Mouse (Mus musculus): ENCODE results near the gene Gast. TPM values are rescaled to one million over a fixed set of nuclear protein-coding genes. Genes with fewer than 3 reads are reported as not detected.

Gast gene
- polyA plus RNA-seq, 1 experiment from 2014 or later = not detected

DNA sequence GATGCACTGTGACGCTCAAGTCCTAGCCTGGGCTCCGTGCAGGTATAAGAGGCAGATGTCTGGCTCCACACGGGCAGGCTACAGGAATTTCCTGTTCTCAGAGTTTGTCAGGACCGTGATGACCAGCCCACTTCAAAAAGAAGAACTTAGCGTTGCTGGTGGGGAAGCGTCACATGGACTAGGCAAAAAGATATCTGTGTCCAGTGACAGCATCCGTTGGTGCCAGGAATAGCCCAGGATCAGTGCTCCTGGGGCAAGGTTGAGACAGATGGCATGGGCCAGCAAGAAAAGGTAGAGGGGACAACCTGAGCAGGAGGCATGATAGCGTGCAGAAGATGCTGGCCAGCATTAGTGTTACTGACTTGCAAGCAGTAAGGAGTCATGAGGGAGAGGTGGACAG, 35.6 kb downstream of the Gast start:
- Histone ChIP-seq H3K27ac (no peak overlapping the region), H3K9ac (no peak overlapping the region), H3K4me3 (no peak overlapping the region), H3K4me2 (replicated peaks) (no peak overlapping the region), H3K4me1 (no peaks in the 10 kb centered on the region), H3K9me3 (no peaks in the 10 kb centered on the region), H3K36me3 (peaks cover 42% of the 10 kb centered on the region), H3K27me3 (no peaks in the 10 kb centered on the region)
- 73% methylated on average over 8 of the region's 8 CpGs for WGBS
- ATAC-seq (ENCODE audit: insufficient number of reproducible peaks, insufficient read depth, low FRiP score, low TSS enrichment) = no peak

DNA sequence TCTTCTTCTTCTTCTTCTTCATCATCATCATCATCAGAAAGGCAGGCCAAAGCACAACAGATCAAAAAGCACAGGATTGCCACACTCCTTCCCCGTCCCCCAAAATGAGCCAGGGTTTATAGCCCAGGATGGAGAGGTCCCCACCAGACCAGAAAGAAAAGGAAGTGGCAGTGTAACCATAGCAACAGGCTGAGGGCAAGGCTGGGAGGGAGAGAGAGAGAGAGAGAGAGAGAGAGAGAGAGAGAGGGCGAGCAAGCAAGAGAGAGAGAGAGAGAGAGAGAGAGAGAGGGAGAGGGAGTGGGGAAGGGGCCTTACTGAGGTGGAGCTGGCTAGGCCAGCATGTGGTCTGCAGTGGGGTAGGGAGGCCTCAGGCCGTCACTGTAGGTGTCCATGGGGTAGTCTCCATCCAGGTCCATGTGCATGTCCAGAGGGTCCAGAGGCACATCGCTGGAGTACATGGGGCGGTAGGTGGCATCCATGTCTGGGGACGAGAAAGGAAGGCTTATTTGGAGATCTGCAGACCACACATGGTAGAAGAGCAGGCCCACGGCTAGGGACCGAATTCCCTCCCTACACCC, 37.9 kb downstream of the Gast start:
- H3K4me1 ChIP-seq = no peaks in the 10 kb centered on the region
- H3K27ac ChIP-seq = no peak overlapping the region
- WGBS = 75% methylated on average over 8 of the region's 8 CpGs
- peaks cover 62% of the 10 kb centered on the region for H3K36me3 ChIP-seq
- no peak overlapping the region for H3K4me2 ChIP-seq (replicated peaks)
- no peak overlapping the region for H3K4me3 ChIP-seq
- H3K9me3 ChIP-seq = no peaks in the 10 kb centered on the region
- no peak for ATAC-seq (ENCODE audit: insufficient number of reproducible peaks, insufficient read depth, low FRiP score, low TSS enrichment)
- H3K27me3 ChIP-seq = no peaks in the 10 kb centered on the region
- H3K9ac ChIP-seq = no peak overlapping the region

DNA sequence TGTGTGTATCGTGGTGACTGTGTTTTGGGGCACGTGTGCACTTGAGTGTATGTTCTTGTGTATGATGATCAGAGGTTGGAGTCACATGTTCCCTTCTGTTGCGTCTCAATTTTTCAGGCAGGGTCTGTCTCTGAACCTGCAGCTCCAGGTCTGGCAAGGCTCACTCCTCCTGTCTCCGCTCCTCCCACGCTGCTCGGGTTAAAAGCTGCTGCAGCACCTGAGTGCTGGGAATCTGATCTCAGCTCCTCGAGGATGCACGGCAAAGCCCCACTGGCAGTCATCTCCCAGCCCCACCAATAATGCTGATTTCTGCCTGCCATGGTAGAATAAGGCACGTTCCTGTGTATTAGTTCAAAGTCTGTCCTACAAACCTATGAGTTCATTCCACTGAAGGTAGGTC, 40.9 kb downstream of the Gast start:
- Histone ChIP-seq H3K4me3 (no peak overlapping the region), H3K9me3 (no peaks in the 10 kb centered on the region), H3K4me2 (replicated peaks) (no peak overlapping the region), H3K9ac (no peak overlapping the region), H3K27me3 (no peaks in the 10 kb centered on the region), H3K27ac (no peak overlapping the region), H3K36me3 (peaks cover 84% of the 10 kb centered on the region), H3K4me1 (no peaks in the 10 kb centered on the region)
- ATAC-seq (ENCODE audit: insufficient number of reproducible peaks, insufficient read depth, low FRiP score, low TSS enrichment) = no peak
- WGBS = 87% methylated on average over 9 of the region's 9 CpGs

DNA sequence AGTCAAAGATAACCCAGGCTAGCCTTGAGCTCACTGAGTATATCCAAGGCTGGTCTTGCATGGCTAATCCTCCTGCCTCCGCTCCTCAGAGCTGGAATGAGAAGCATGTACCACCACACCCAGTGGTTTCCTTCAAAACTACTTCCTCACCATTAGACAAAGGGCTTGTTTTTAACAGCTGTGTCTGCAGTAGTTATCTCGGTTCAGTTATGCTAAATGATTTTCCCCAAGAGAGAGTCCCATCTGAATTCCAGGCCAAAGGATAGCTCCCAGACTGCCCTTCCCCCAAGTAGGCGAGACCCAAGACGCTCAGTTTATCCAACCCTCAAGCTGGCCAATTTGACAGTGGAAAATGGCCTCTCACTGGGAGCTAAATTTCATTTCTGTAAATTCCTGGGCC, 41.8 kb downstream of the Gast start:
- Histone ChIP-seq H3K27ac (no peak overlapping the region), H3K4me1 (no peaks in the 10 kb centered on the region), H3K4me3 (no peak overlapping the region), H3K9me3 (no peaks in the 10 kb centered on the region), H3K36me3 (peaks cover 87% of the 10 kb centered on the region), H3K4me2 (replicated peaks) (no peak overlapping the region), H3K9ac (no peak overlapping the region), H3K27me3 (no peaks in the 10 kb centered on the region)
- 74% methylated on average over 4 of the region's 4 CpGs for WGBS
- ATAC-seq (ENCODE audit: insufficient number of reproducible peaks, insufficient read depth, low FRiP score, low TSS enrichment) = no peak

DNA sequence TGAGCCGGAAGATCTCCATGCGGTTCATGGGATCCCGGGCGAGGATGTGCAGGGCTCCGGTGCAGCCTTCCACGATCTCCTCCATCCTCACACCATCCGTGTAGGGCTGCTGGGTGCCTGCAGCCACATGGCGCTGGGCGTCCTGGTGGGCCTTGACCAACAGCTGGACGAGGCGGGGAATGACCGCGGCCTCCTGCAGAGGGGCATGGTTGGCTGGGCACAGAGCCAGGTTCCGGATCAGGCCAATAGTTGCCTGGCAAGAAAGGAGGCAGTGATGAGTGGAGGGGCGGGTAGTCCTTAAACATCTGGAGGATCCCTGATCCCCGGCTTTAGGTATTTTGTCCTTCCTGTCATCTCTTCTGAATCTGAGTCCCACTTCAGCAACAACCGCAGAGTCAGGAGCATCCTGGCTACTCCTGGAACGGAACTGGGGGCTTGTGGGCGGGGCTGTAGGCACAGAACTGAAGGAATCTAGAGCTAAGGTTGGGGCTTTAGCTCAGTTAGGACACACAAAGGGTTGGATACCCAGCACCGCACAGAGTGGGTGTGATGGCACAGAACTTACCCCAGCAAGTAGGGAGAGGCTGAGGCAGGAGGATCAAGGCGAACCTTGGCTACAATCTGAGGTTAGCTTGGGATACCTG, 42.7 kb downstream of the Gast start:
- H3K27ac ChIP-seq = no peak overlapping the region
- H3K27me3 ChIP-seq = no peaks in the 10 kb centered on the region
- no peak overlapping the region for H3K4me3 ChIP-seq
- no peak for ATAC-seq (ENCODE audit: insufficient number of reproducible peaks, insufficient read depth, low FRiP score, low TSS enrichment)
- no peaks in the 10 kb centered on the region for H3K4me1 ChIP-seq
- H3K9me3 ChIP-seq = no peaks in the 10 kb centered on the region
- WGBS = 92% methylated on average over 21 of the region's 21 CpGs
- peaks cover 84% of the 10 kb centered on the region for H3K36me3 ChIP-seq
- no peak overlapping the region for H3K4me2 ChIP-seq (replicated peaks)
- H3K9ac ChIP-seq = no peak overlapping the region

DNA sequence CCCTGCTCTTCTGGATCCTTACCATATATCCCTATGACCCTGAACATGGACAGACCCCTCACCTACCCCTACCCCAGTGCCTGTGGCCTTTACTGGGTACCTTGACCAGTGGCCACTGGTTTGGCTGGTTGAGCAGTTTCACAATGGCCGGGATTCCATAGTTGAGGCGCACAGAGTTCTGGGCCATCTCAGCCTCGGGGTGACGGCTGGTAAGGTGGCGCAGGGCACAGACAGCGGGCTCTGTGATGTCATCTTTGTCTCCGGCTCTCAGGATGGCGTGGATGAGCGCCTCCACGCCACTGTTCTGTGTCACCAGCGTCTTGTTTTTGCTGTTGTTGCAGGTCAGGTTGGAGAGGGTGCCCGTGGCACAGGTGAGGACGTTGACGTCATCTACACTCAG, 43.8 kb downstream of the Gast start:
- Histone ChIP-seq H3K36me3 (peaks cover 84% of the 10 kb centered on the region), H3K27me3 (no peaks in the 10 kb centered on the region), H3K9me3 (no peaks in the 10 kb centered on the region), H3K27ac (no peak overlapping the region), H3K9ac (no peak overlapping the region), H3K4me2 (replicated peaks) (no peak overlapping the region), H3K4me1 (no peaks in the 10 kb centered on the region), H3K4me3 (no peak overlapping the region)
- no peak for ATAC-seq (ENCODE audit: insufficient number of reproducible peaks, insufficient read depth, low FRiP score, low TSS enrichment)
- 96% methylated on average over 14 of the region's 14 CpGs for WGBS

DNA sequence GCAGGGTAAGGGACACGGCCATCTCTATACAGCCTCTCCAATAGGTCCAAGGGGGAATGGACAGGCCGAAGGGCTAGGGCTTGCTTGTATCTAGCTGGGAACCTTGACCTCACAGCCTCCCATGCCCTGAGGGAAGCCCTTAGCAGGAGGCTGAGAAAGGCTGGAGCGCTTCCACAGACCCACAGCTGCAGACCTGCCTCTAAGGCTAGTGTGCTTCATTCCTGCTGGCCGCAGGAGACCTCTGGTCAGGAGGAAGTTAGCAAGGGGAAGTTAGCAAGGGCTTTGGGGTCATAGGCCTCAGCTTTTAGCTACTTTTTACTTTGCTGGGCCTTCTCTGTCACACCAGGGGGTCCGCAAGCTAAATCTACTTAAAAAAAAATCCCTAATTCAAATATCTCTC, 44.2 kb downstream of the Gast start:
- Histone ChIP-seq H3K27me3 (no peaks in the 10 kb centered on the region), H3K4me1 (no peaks in the 10 kb centered on the region), H3K9me3 (no peaks in the 10 kb centered on the region), H3K9ac (no peak overlapping the region), H3K36me3 (peaks cover 84% of the 10 kb centered on the region), H3K4me2 (replicated peaks) (no peak overlapping the region), H3K4me3 (no peak overlapping the region), H3K27ac (no peak overlapping the region)
- 81% methylated on average over 5 of the region's 5 CpGs for WGBS
- no peak for ATAC-seq (ENCODE audit: insufficient number of reproducible peaks, insufficient read depth, low FRiP score, low TSS enrichment)

DNA sequence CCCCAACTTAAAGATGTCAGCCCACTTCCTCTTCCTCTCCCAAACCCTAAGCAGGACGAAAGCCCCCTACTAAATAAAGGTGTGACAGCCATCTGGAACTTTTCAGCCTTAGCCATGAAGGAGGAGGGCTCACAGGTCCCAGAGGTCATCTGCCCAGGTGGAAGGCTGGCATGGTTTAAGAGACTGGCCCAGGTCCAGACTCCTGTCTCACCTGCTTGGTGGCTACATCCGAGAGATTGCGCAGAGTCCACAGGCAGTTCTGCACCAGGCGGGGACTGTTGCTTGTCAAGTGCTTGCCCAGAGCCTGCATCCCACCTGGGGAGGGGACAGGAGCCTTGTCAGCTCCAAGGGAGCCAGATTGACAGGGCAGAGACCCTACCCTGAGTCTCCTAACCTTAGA, 45.1 kb downstream of the Gast start:
- Histone ChIP-seq H3K4me2 (replicated peaks) (no peak overlapping the region), H3K4me1 (no peaks in the 10 kb centered on the region), H3K36me3 (peaks cover 83% of the 10 kb centered on the region), H3K27me3 (no peaks in the 10 kb centered on the region), H3K9ac (no peak overlapping the region), H3K4me3 (no peak overlapping the region), H3K9me3 (no peaks in the 10 kb centered on the region), H3K27ac (no peak overlapping the region)
- no peak for ATAC-seq (ENCODE audit: insufficient number of reproducible peaks, insufficient read depth, low FRiP score, low TSS enrichment)
- 87% methylated on average over 4 of the region's 4 CpGs for WGBS

DNA sequence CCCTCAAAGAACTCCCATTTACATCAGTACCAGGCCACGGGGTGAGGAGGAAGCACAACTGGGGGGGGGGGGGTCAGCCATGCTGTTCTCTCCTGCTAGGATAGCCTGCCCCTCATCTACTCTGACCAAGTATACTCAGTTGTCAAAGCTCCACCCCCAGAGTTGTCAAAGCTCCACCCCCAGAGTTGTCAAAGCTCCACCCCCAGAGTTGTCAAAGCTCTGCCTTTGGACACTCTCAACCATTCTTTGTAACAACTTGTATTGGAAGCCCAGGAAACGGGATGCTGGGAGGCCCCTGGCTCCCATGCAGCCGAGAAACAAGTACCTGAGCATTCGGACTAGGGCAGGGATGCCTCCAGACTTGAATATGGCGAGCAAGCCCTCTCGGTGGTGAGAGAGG, 48.5 kb downstream of the Gast start:
- H3K4me2 ChIP-seq (replicated peaks) = no peak overlapping the region
- H3K27me3 ChIP-seq = no peaks in the 10 kb centered on the region
- H3K9me3 ChIP-seq = no peaks in the 10 kb centered on the region
- no peak overlapping the region for H3K9ac ChIP-seq
- H3K4me3 ChIP-seq = no peak overlapping the region
- H3K4me1 ChIP-seq = peaks cover 5% of the 10 kb centered on the region
- H3K36me3 ChIP-seq = peaks cover 71% of the 10 kb centered on the region
- WGBS = 81% methylated on average over 6 of the region's 6 CpGs
- no peak overlapping the region for H3K27ac ChIP-seq
- no peak for ATAC-seq (ENCODE audit: insufficient number of reproducible peaks, insufficient read depth, low FRiP score, low TSS enrichment)

DNA sequence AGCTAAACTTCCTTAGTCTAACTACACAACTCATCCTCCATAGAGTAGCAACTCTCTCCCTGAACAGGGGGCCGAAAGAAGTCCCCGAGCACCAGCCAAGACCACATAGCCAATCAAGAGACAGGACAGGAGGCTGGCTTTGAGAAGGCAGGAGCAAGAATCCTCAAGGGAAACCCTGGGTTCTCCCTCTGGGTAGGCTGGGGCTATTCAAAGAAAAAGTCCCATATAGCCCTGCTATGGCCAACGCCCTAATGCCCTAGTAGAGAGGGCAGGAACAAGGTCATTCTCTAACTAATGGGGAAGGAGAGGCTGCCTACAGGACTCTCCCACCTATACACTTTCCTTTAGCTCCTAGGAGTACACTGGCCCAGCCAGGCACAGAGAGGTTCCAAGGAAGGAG, 50.8 kb downstream of the Gast start:
- no peaks in the 10 kb centered on the region for H3K27me3 ChIP-seq
- ATAC-seq (ENCODE audit: insufficient number of reproducible peaks, insufficient read depth, low FRiP score, low TSS enrichment) = no peak
- H3K9me3 ChIP-seq = no peaks in the 10 kb centered on the region
- H3K27ac ChIP-seq = no peak overlapping the region
- H3K4me2 ChIP-seq (replicated peaks) = no peak overlapping the region
- 84% methylated on average over 3 of the region's 3 CpGs for WGBS
- no peak overlapping the region for H3K4me3 ChIP-seq
- H3K36me3 ChIP-seq = peaks cover 51% of the 10 kb centered on the region
- H3K9ac ChIP-seq = no peak overlapping the region
- H3K4me1 ChIP-seq = peaks cover 20% of the 10 kb centered on the region

DNA sequence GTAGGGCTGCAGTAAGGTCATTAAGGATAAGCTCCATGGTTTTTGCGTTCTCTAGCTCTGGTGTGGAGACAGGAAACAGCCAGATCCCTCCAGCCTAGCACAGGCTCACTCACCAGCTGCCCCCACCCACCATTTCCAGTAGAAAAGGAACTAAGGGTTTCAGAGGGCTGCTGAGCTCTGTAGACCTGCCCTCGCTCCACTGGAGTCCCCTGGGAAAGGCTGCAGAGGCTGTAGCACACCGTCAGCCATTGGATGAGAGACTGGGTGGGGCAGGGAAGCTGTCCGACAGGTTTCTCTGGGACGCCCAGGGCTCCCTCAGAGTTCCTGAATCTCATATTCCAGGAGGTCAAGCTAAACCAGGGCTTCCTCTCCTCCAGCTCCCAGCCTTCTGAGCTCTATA, 52.4 kb downstream of the Gast start:
- Histone ChIP-seq H3K4me3 (no peak overlapping the region), H3K9me3 (no peaks in the 10 kb centered on the region), H3K4me2 (replicated peaks) (no peak overlapping the region), H3K27me3 (no peaks in the 10 kb centered on the region), H3K27ac (peak overlapping the region; percentile 66), H3K36me3 (peaks cover 39% of the 10 kb centered on the region), H3K4me1 (peaks cover 31% of the 10 kb centered on the region), H3K9ac (no peak overlapping the region)
- 31% methylated on average over 5 of the region's 5 CpGs for WGBS
- ATAC-seq (ENCODE audit: insufficient number of reproducible peaks, insufficient read depth, low FRiP score, low TSS enrichment) = no peak
